8 mouse cellular contexts compared by ENCODE assay signal in genomic region chr1:184035346-184035903, GRCm38 (mm10). TPM values are rescaled to one million over a fixed set of nuclear protein-coding genes. Genes with fewer than 3 reads are reported as not detected.
DNase-seq lines count a peak whose midpoint lies in the region; ATAC-seq and TF ChIP-seq lines count a peak whose summit lies in the region.

No protein-coding gene starts in this region.

- no peaks in the 10 kb centered on the region for H3K36me3 ChIP-seq in hindbrain, embryonic 13.5 days
- H3K36me3 ChIP-seq in midbrain, embryonic 16.5 days (ENCODE audit: control insufficient read depth, insufficient read depth, low read length): no peaks in the 10 kb centered on the region

- intact Hi-C loops in left cerebral cortex, postnatal 10 days (cut with DNase I): no loop called here

- no peak for DNase-seq in layer of hippocampus, adult 2 months (ENCODE audit: low spot score in 2 of 2)
- no peak for DNase-seq in layer of hippocampus, postnatal 36 days
- peak; percentile 26 to 36 for DNase-seq in cerebellum, postnatal 25 days
- DNase-seq in left cerebral cortex, postnatal 10 days (ENCODE audit: extremely low spot score in 1 of 2, low spot score in 2 of 2): no peak
- DNase-seq in urinary bladder, postnatal 4 days (ENCODE audit: low spot score in 2 of 2): no peak
- DNase-seq in frontal cortex, postnatal 36 days (ENCODE audit: low spot score in 2 of 2): no peak

- H3K27me3 ChIP-seq in hindbrain, embryonic 13.5 days: no peaks in the 10 kb centered on the region
- H3K27me3 ChIP-seq in midbrain, embryonic 16.5 days (ENCODE audit: control insufficient read depth, insufficient read depth, low read depth, low read length): no peaks in the 10 kb centered on the region

- H3K4me3 ChIP-seq in layer of hippocampus, adult 2 months: peak overlapping the region; percentile 40
- peak overlapping the region; percentile 71 for H3K4me3 ChIP-seq in hindbrain, embryonic 13.5 days
- peak overlapping the region; percentile 74 for H3K4me3 ChIP-seq in midbrain, embryonic 16.5 days (ENCODE audit: low read depth, low read length)

- H3K9ac ChIP-seq in hindbrain, embryonic 13.5 days: peak overlapping the region; percentile 69
- H3K9ac ChIP-seq in midbrain, embryonic 16.5 days (ENCODE audit: low read depth, low read length): peak overlapping the region; percentile 67

- no peak for ATAC-seq in hindbrain, embryonic 13.5 days (ENCODE audit: low FRiP score)
- ATAC-seq in midbrain, embryonic 16.5 days: no peak

- H3K4me1 ChIP-seq in hindbrain, embryonic 13.5 days (replicated peaks): peaks cover 40% of the 10 kb centered on the region
- peaks cover 7% of the 10 kb centered on the region; the same call in 1 of the 2 replicates for H3K4me1 ChIP-seq in midbrain, embryonic 16.5 days (ENCODE audit: control insufficient read depth, insufficient read depth, low read length)

- TF ChIP-seq CTCF in layer of hippocampus, adult 2 months (conservative IDR thresholded peaks at IDR 0.05): no peak

- peak overlapping the region; percentile 86 for H3K4me2 ChIP-seq in hindbrain, embryonic 13.5 days
- H3K4me2 ChIP-seq in midbrain, embryonic 16.5 days (ENCODE audit: low read length): peak overlapping the region; percentile 79

- 3% methylated on average over 12 of the region's 12 CpGs for WGBS in hindbrain, embryonic 13.5 days
- WGBS in midbrain, embryonic 16.5 days: 3% methylated on average over 12 of the region's 12 CpGs

- no peak overlapping the region; the same call in 1 of the 2 replicates for H3K27ac ChIP-seq in layer of hippocampus, adult 2 months
- H3K27ac ChIP-seq in hindbrain, embryonic 13.5 days: no peak overlapping the region
- no peak overlapping the region for H3K27ac ChIP-seq in midbrain, embryonic 16.5 days (ENCODE audit: low read length)

- no peaks in the 10 kb centered on the region for H3K9me3 ChIP-seq in hindbrain, embryonic 13.5 days
- no peaks in the 10 kb centered on the region for H3K9me3 ChIP-seq in midbrain, embryonic 16.5 days (replicated peaks; ENCODE audit: control insufficient read depth, low read length, poor library complexity, severe bottlenecking)

RNA-seq across cellular contexts. Expression of gene 1700056E22Rik, which starts 1.3 kb away (rescaled TPM):
- not detected for total RNA-seq in layer of hippocampus, adult 2 months (2021)
- total RNA-seq in layer of hippocampus, postnatal 36 days (2021): not detected
- 1.3 TPM in 2 replicates for polyA plus RNA-seq in hindbrain, embryonic 13.5 days (2015; fragmentation: Nextera tagmentation; extraction: Ambion mirVana)
- polyA plus RNA-seq in midbrain, embryonic 16.5 days (2015; fragmentation: Nextera tagmentation; extraction: Ambion mirVana): 0.70 and 1.0 TPM in 2 replicates
- under 1 TPM; 0.36 TPM for total RNA-seq in left cerebral cortex, postnatal 10 days (2021)

RNA-seq across cellular contexts. Expression of gene Dusp10, which starts 22.3 kb away (rescaled TPM):
- total RNA-seq in layer of hippocampus, adult 2 months (2021): 1 to 10 TPM; 4.9 to 5.3 TPM
- 1 to 10 TPM; 5.3 to 5.9 TPM for total RNA-seq in layer of hippocampus, postnatal 36 days (2021)
- 4.7 and 5.2 TPM in 2 replicates for polyA plus RNA-seq in hindbrain, embryonic 13.5 days (2015; fragmentation: Nextera tagmentation; extraction: Ambion mirVana)
- polyA plus RNA-seq in midbrain, embryonic 16.5 days (2015; fragmentation: Nextera tagmentation; extraction: Ambion mirVana): 4.9 and 5.2 TPM in 2 replicates
- total RNA-seq in left cerebral cortex, postnatal 10 days (2021): 1 to 10 TPM; 5.2 to 5.3 TPM

Comparison
In these comparisons a context has a peak if more than half of its experiments do, and no peak if none do; other contexts are left out.
1. DNase-seq: peak in cerebellum, postnatal 25 days (2 of 2); none in layer of hippocampus, adult 2 months (0 of 2), layer of hippocampus, postnatal 36 days (0 of 2), left cerebral cortex, postnatal 10 days (0 of 2), urinary bladder, postnatal 4 days (0 of 2) and frontal cortex, postnatal 36 days (0 of 2).
2. Peak in every context shown above with its lines, with median percentiles within 50 percentile points of each other: H3K4me3 ChIP-seq.